Mouse (Mus musculus) spleen, adult 2 months (tissue): ENCODE results near the gene Ckm.

ENCODE experiments used
- CTCF ChIP-seq: fragments of 200-500 bp; IDR thresholded peaks from 2 replicates; pipeline ENCODE4 v1.5.1; 2011; ENCODE audit warnings: mild to moderate bottlenecking, inconsistent platforms; ENCODE audit not compliant: insufficient read depth, insufficient read length, insufficient replicate concordance; ENCODE audit errors: extremely low read depth
- POLR2A ChIP-seq: fragments of 200-500 bp; IDR thresholded peaks from 2 replicates; pipeline ENCODE4 v1.6.1; 2011; ENCODE audit warnings: low read depth, low read length, inconsistent platforms

- no peak for TF ChIP-seq POLR2A
- no peak for TF ChIP-seq CTCF
Measured at GRCm38 (mm10) chr7:19416590-19416989, 12.0 kb downstream of the Ckm start.
